Mouse (Mus musculus): ENCODE data around the gene Gm20518. TPM values are rescaled to one million over a fixed set of nuclear protein-coding genes. Genes with fewer than 3 reads are reported as not detected.

The Gm20518 gene
- polyA plus RNA-seq, 1 experiment = 7.7 TPM

GRCm38 (mm10) chr16:17921325-17922162, 30.1 kb upstream of the Gm20518 start:
- Histone ChIP-seq H3K27ac (ENCODE audit: insufficient read depth, low read depth, low read length) (peak overlapping the region; percentile 81), H3K4me1 (ENCODE audit: control insufficient read depth, insufficient read depth, low read length) (peaks cover 10% of the 10 kb centered on the region; the same call in 1 of the 2 replicates), H3K4me3 (ENCODE audit: insufficient read depth, low read depth, low read length) (peak overlapping the region; percentile 91), H3K36me3 (ENCODE audit: control insufficient read depth, insufficient read depth, low read length) (no peaks in the 10 kb centered on the region), H3K27me3 (replicated peaks; ENCODE audit: control insufficient read depth, insufficient read depth, low read length) (no peaks in the 10 kb centered on the region)
- under 1% methylated on average over 47 of the region's 47 CpGs for WGBS
- peak; percentile 84 for TF ChIP-seq POLR2A (IDR thresholded peaks at IDR 0.05; ENCODE audit: low read depth, low read length)
- peak; percentile 52 for TF ChIP-seq CTCF (conservative IDR thresholded peaks at IDR 0.05; ENCODE audit: insufficient read depth, insufficient read length, low read depth, low read length)
- peak; percentile 97 for DNase-seq

- no peaks in the 10 kb centered on the region for H3K36me3 ChIP-seq (ENCODE audit: control insufficient read depth, insufficient read depth, low read length)
- H3K4me3 ChIP-seq (ENCODE audit: insufficient read depth, low read depth, low read length) = no peak overlapping the region
- DNase-seq = no peak
- 32% methylated on average over 20 of the region's 20 CpGs for WGBS
- H3K27me3 ChIP-seq (replicated peaks; ENCODE audit: control insufficient read depth, insufficient read depth, low read length) = no peaks in the 10 kb centered on the region
- peaks cover 10% of the 10 kb centered on the region; the same call in 1 of the 2 replicates for H3K4me1 ChIP-seq (ENCODE audit: control insufficient read depth, insufficient read depth, low read length)
- no peak overlapping the region for H3K27ac ChIP-seq (ENCODE audit: insufficient read depth, low read depth, low read length)
- TF ChIP-seq POLR2A (IDR thresholded peaks at IDR 0.05; ENCODE audit: low read depth, low read length) (no peak), CTCF (conservative IDR thresholded peaks at IDR 0.05; ENCODE audit: insufficient read depth, insufficient read length, low read depth, low read length) (no peak)
Observed at GRCm38 (mm10) chr16:17920586-17920985, 29.1 kb upstream of the Gm20518 start.

- WGBS = 1% methylated on average over 105 of the region's 106 CpGs
- H3K4me1 ChIP-seq (ENCODE audit: control insufficient read depth, insufficient read depth, low read length) = peaks cover 4% of the 10 kb centered on the region; the same call in 1 of the 2 replicates
- H3K27ac ChIP-seq (ENCODE audit: insufficient read depth, low read depth, low read length) = no peak within 1 kb of the TSS
- TF ChIP-seq POLR2A (IDR thresholded peaks at IDR 0.05; ENCODE audit: low read depth, low read length) = no peak
- no peak for TF ChIP-seq CTCF (conservative IDR thresholded peaks at IDR 0.05; ENCODE audit: insufficient read depth, insufficient read length, low read depth, low read length)
- peak; percentile 9 for DNase-seq
- peaks cover 4% of the 10 kb centered on the region; the same call in 1 of the 2 replicates for H3K27me3 ChIP-seq (replicated peaks; ENCODE audit: control insufficient read depth, insufficient read depth, low read length)
- H3K4me3 ChIP-seq (ENCODE audit: insufficient read depth, low read depth, low read length) = no peak within 1 kb of the TSS; the same call in 1 of the 2 replicates
- H3K36me3 ChIP-seq (ENCODE audit: control insufficient read depth, insufficient read depth, low read length) = no peaks in the 10 kb centered on the region
Observed at GRCm38 (mm10) chr16:17914307-17915249, 23.1 kb upstream of the Gm20518 start, which contains the start of gene Gsc2. TSS of gene Gsc2 (minus strand) at chr16:17915059.

- peak; percentile 97 for DNase-seq
- Histone ChIP-seq H3K4me3 (ENCODE audit: insufficient read depth, low read depth, low read length) (peak within 1 kb of the TSS; percentile 88), H3K4me1 (ENCODE audit: control insufficient read depth, insufficient read depth, low read length) (peaks cover 4% of the 10 kb centered on the region; the same call in 1 of the 2 replicates), H3K36me3 (ENCODE audit: control insufficient read depth, insufficient read depth, low read length) (no peaks in the 10 kb centered on the region; the same call in 1 of the 2 replicates), H3K27ac (ENCODE audit: insufficient read depth, low read depth, low read length) (peak within 1 kb of the TSS; percentile 57), H3K27me3 (replicated peaks; ENCODE audit: control insufficient read depth, insufficient read depth, low read length) (peaks cover 4% of the 10 kb centered on the region; the same call in 1 of the 2 replicates)
- under 1% methylated on average over 35 of the region's 35 CpGs for WGBS
- no peak for TF ChIP-seq POLR2A (IDR thresholded peaks at IDR 0.05; ENCODE audit: low read depth, low read length)
- peak; percentile 76 for TF ChIP-seq CTCF (conservative IDR thresholded peaks at IDR 0.05; ENCODE audit: insufficient read depth, insufficient read length, low read depth, low read length)
Observed at GRCm38 (mm10) chr16:17911052-17911595, 19.7 kb upstream of the Gm20518 start, which contains the start of gene Ess2. TSS of gene Ess2 (minus strand) at chr16:17911348.

- TF ChIP-seq POLR2A (IDR thresholded peaks at IDR 0.05; ENCODE audit: low read depth, low read length) (no peak), CTCF (conservative IDR thresholded peaks at IDR 0.05; ENCODE audit: insufficient read depth, insufficient read length, low read depth, low read length) (no peak)
- H3K27me3 ChIP-seq (replicated peaks; ENCODE audit: control insufficient read depth, insufficient read depth, low read length) = no peaks in the 10 kb centered on the region
- peaks cover 2% of the 10 kb centered on the region for H3K36me3 ChIP-seq (ENCODE audit: control insufficient read depth, insufficient read depth, low read length)
- 91% methylated on average over 14 of the region's 14 CpGs for WGBS
- no peaks in the 10 kb centered on the region; the same call in 1 of the 2 replicates for H3K4me1 ChIP-seq (ENCODE audit: control insufficient read depth, insufficient read depth, low read length)
- DNase-seq = no peak
- H3K27ac ChIP-seq (ENCODE audit: insufficient read depth, low read depth, low read length) = no peak within 1 kb of the TSS
- no peak within 1 kb of the TSS for H3K4me3 ChIP-seq (ENCODE audit: insufficient read depth, low read depth, low read length)
Observed at GRCm38 (mm10) chr16:17898462-17898861, 7.0 kb upstream of the Gm20518 start, which contains the start of the genes Dgcr2 and Tssk2. TSS of gene Dgcr2 (minus strand) at chr16:17898562. TSS of gene Tssk2 (plus strand) at chr16:17898637.

- DNase-seq = no peak
- TF ChIP-seq POLR2A (IDR thresholded peaks at IDR 0.05; ENCODE audit: low read depth, low read length) (no peak), CTCF (conservative IDR thresholded peaks at IDR 0.05; ENCODE audit: insufficient read depth, insufficient read length, low read depth, low read length) (no peak)
Observed at GRCm38 (mm10) chr16:17896091-17896490, 4.6 kb upstream of the Gm20518 start.

More at GRCm38 (mm10) chr16:17896091-17896490, 4.6 kb upstream of the Gm20518 start:
- peaks cover 6% of the 10 kb centered on the region; the same call in 1 of the 2 replicates for H3K4me1 ChIP-seq (ENCODE audit: control insufficient read depth, insufficient read depth, low read length)
- no peaks in the 10 kb centered on the region for H3K36me3 ChIP-seq (ENCODE audit: control insufficient read depth, insufficient read depth, low read length)
- no peak overlapping the region for H3K27ac ChIP-seq (ENCODE audit: insufficient read depth, low read depth, low read length)
- H3K4me3 ChIP-seq (ENCODE audit: insufficient read depth, low read depth, low read length) = no peak overlapping the region
- H3K27me3 ChIP-seq (replicated peaks; ENCODE audit: control insufficient read depth, insufficient read depth, low read length) = no peaks in the 10 kb centered on the region
